Mouse (Mus musculus): ENCODE measurements around the gene Lrrc31. TPM values are rescaled to one million over a fixed set of nuclear protein-coding genes. Genes with fewer than 3 reads are reported as not detected.

Gene Lrrc31
- total RNA-seq, 2 experiments from 2014 or later, result not detected

GRCm38 (mm10) chr3:30696346-30696745, 3.3 kb downstream of the Lrrc31 start:
- ATAC-seq (replicated peaks; ENCODE audit: low FRiP score, poor library complexity, severe bottlenecking), result peak; percentile 73

- no peak for ATAC-seq (replicated peaks; ENCODE audit: low FRiP score, poor library complexity, severe bottlenecking)
These were observed 4.0 kb downstream of the Lrrc31 start for GRCm38 (mm10) chr3:30695661-30696060.

- ATAC-seq (replicated peaks; ENCODE audit: low FRiP score, poor library complexity, severe bottlenecking), result no peak
These were observed 8.7 kb downstream of the Lrrc31 start for GRCm38 (mm10) chr3:30690976-30691375.

GRCm38 (mm10) chr3:30687216-30687615, 12.4 kb downstream of the Lrrc31 start:
- ATAC-seq (replicated peaks; ENCODE audit: low FRiP score, poor library complexity, severe bottlenecking), result no peak

GRCm38 (mm10) chr3:30683190-30683589, 16.5 kb downstream of the Lrrc31 start:
- ATAC-seq (replicated peaks; ENCODE audit: low FRiP score, poor library complexity, severe bottlenecking), result no peak

GRCm38 (mm10) chr3:30658486-30658885, 41.2 kb downstream of the Lrrc31 start:
- ATAC-seq (replicated peaks; ENCODE audit: low FRiP score, poor library complexity, severe bottlenecking), result no peak

- no peak for ATAC-seq (replicated peaks; ENCODE audit: low FRiP score, poor library complexity, severe bottlenecking)
These were observed 43.7 kb downstream of the Lrrc31 start for GRCm38 (mm10) chr3:30655937-30656336.

GRCm38 (mm10) chr3:30650062-30650841, 49.4 kb downstream of the Lrrc31 start:
- 0 out of 2 replicates have a peak, but pooled peaks have one; percentile 25 for ATAC-seq (replicated peaks; ENCODE audit: low FRiP score, poor library complexity, severe bottlenecking)

GRCm38 (mm10) chr3:30648466-30648865, 51.2 kb downstream of the Lrrc31 start:
- ATAC-seq (replicated peaks; ENCODE audit: low FRiP score, poor library complexity, severe bottlenecking), result no peak

- no peak for ATAC-seq (replicated peaks; ENCODE audit: low FRiP score, poor library complexity, severe bottlenecking)
These were observed 52.1 kb downstream of the Lrrc31 start, which contains the start of gene Lrrc34 for GRCm38 (mm10) chr3:30647440-30648090. Gene Lrrc34, minus strand, starts transcription at chr3:30647869.

- no peak for ATAC-seq (replicated peaks; ENCODE audit: low FRiP score, poor library complexity, severe bottlenecking)
These were observed 52.9 kb downstream of the Lrrc31 start for GRCm38 (mm10) chr3:30646761-30647160.

GRCm38 (mm10) chr3:30644207-30644606, 55.4 kb downstream of the Lrrc31 start, which contains the start of gene Lrriq4:
Gene Lrriq4, plus strand, starts transcription at chr3:30644507.
- ATAC-seq (replicated peaks; ENCODE audit: low FRiP score, poor library complexity, severe bottlenecking), result no peak

- no peak for ATAC-seq (replicated peaks; ENCODE audit: low FRiP score, poor library complexity, severe bottlenecking)
These were observed 64.0 kb downstream of the Lrrc31 start for GRCm38 (mm10) chr3:30635629-30636028.

GRCm38 (mm10) chr3:30633681-30634080, 66.0 kb downstream of the Lrrc31 start:
- ATAC-seq (replicated peaks; ENCODE audit: low FRiP score, poor library complexity, severe bottlenecking), result no peak

Other genes starting within 250 kb of the Lrrc31 start
- gene Mecom, start 151.8 kb downstream of the Lrrc31 start, total RNA-seq (2015; ENCODE audit: low replicate concordance), result 0.58 and 1.0 TPM in 2 replicates
- gene Mecom, start 151.8 kb downstream of the Lrrc31 start, total RNA-seq (2017; ENCODE audit: low replicate concordance), result 0.84 TPM in 1 of 2 replicates, not detected in the other
- 1.3 TPM in 1 of 2 replicates, not detected in the other for gene Actrt3, start 99.9 kb downstream of the Lrrc31 start, total RNA-seq (2015; ENCODE audit: low replicate concordance)
- not detected in 2 replicates for gene Actrt3, start 99.9 kb downstream of the Lrrc31 start, total RNA-seq (2017; ENCODE audit: low replicate concordance)
- 15.7 and 22.3 TPM in 2 replicates for gene Mynn, start 97.8 kb downstream of the Lrrc31 start, total RNA-seq (2015; ENCODE audit: low replicate concordance)
- gene Mynn, start 97.8 kb downstream of the Lrrc31 start, total RNA-seq (2017; ENCODE audit: low replicate concordance), result 37.1 and 41.4 TPM in 2 replicates
- not detected in 2 replicates for gene Lrriq4, start 55.3 kb downstream of the Lrrc31 start, total RNA-seq (2015; ENCODE audit: low replicate concordance)
- not detected in 2 replicates for gene Lrriq4, start 55.3 kb downstream of the Lrrc31 start, total RNA-seq (2017; ENCODE audit: low replicate concordance)
- not detected in 2 replicates for gene Lrrc34, start 52.0 kb downstream of the Lrrc31 start, total RNA-seq (2015; ENCODE audit: low replicate concordance)
- not detected in 2 replicates for gene Lrrc34, start 52.0 kb downstream of the Lrrc31 start, total RNA-seq (2017; ENCODE audit: low replicate concordance)
- gene Samd7, start 46.5 kb upstream of the Lrrc31 start, total RNA-seq (2015; ENCODE audit: low replicate concordance), result not detected in 2 replicates
- 0.26 and 0.84 TPM in 2 replicates for gene Samd7, start 46.5 kb upstream of the Lrrc31 start, total RNA-seq (2017; ENCODE audit: low replicate concordance)
- gene Sec62, start 93.0 kb upstream of the Lrrc31 start, total RNA-seq (2015; ENCODE audit: low replicate concordance), result 219 and 226 TPM in 2 replicates
- gene Sec62, start 93.0 kb upstream of the Lrrc31 start, total RNA-seq (2017; ENCODE audit: low replicate concordance), result 338 and 399 TPM in 2 replicates
- 16.5 and 35.3 TPM in 2 replicates for gene Gpr160, start 156.1 kb upstream of the Lrrc31 start, total RNA-seq (2015; ENCODE audit: low replicate concordance)
- 7.8 and 10.7 TPM in 2 replicates for gene Gpr160, start 156.1 kb upstream of the Lrrc31 start, total RNA-seq (2017; ENCODE audit: low replicate concordance)

All from erythroblast, adult 5-6 weeks (primary cell).